Mouse (Mus musculus) G1E (cell line): ENCODE data around the gene Adarb2. TPM values are rescaled to one million over a fixed set of nuclear protein-coding genes. Genes with fewer than 3 reads are reported as not detected.
"Not testable (repeated sequence)": the region's sequence is repeated elsewhere in the genome, so short reads cannot be mapped to it uniquely, and the experiment has no call there.

Experiments used
- ATAC-seq: 2 replicates; pipeline ENCODE4 v1.8.0; 2016; ENCODE audit warnings: mild to moderate bottlenecking; ENCODE audit not compliant: insufficient number of reproducible peaks, poor library complexity, low FRiP score, severe bottlenecking; ENCODE audit errors: extremely low read depth
- DNase-seq: peaks from one replicate; pipeline ENCODE4 v3.0.0; 2012; ENCODE audit warnings: low spot score
- H3K27me3 ChIP-seq: 2 replicates; pipeline ENCODE4 v1.6.1; 2012; ENCODE audit warnings: mild to moderate bottlenecking, low read length, inconsistent platforms; ENCODE audit not compliant: insufficient read depth
- H3K36me3 ChIP-seq: replicated peaks from 2 replicates; pipeline ENCODE3; 2012; ENCODE audit warnings: mild to moderate bottlenecking, inconsistent platforms
- H3K4me1 ChIP-seq: 2 replicates; pipeline ENCODE4 v1.6.1; 2012; ENCODE audit warnings: low read depth, low read length, inconsistent platforms, mixed read lengths; ENCODE audit not compliant: insufficient read depth
- H3K4me3 ChIP-seq: 2 replicates; pipeline ENCODE4 v1.5.1; 2012; ENCODE audit warnings: low read depth, mild to moderate bottlenecking, inconsistent platforms, low read length, moderate library complexity, mixed read lengths
- H3K9me3 ChIP-seq: replicated peaks from 2 replicates; pipeline ENCODE4 v1.6.1; 2012; ENCODE audit warnings: inconsistent platforms
- CTCF ChIP-seq: IDR thresholded peaks from 2 replicates; pipeline ENCODE4 v1.5.1; 2012; ENCODE audit warnings: low read depth, low read length, inconsistent platforms, mixed read lengths
- GATA1 ChIP-seq: IDR thresholded peaks from 2 replicates; pipeline ENCODE4 v1.6.1; 2012; ENCODE audit warnings: borderline replicate concordance, low read length, inconsistent platforms, mixed read lengths
- GATA2 ChIP-seq: IDR thresholded peaks from 2 replicates; pipeline ENCODE4 v1.6.1; 2012; ENCODE audit warnings: low read depth, low read length, inconsistent platforms, borderline replicate concordance
- POLR2AphosphoS5 ChIP-seq: IDR thresholded peaks from 2 replicates; pipeline ENCODE4 v1.6.1; 2012; ENCODE audit warnings: low read depth, low read length, inconsistent platforms; ENCODE audit not compliant: insufficient replicate concordance
- TAL1 ChIP-seq: conservative IDR thresholded peaks from 2 replicates; pipeline ENCODE4 v1.6.1; 2012; ENCODE audit warnings: low read depth, low read length, inconsistent platforms, mixed read lengths
- polyA plus RNA-seq: library from polyadenylated mRNA; stranded (reverse); fragments of >175 nt; gene quantifications from 2 replicates; pipeline ENCODE4 v1.2.3, GENCODE M21; 2012
- total RNA-seq, 2 experiments: library from RNA; stranded (forward) in 1 of 2; stranded (reverse) in 1 of 2; fragments of 200-1000 nt in 1 of 2; fragments of >200 nt in 1 of 2; fragmentation: Nextera tagmentation in 1 of 2; gene quantifications; 2 replicates each; pipeline ENCODE4 v1.2.3; 2014 to 2017

The Adarb2 gene
- total and polyA plus RNA-seq, 3 experiments: 0.33 TPM; not detected in 2

DNA sequence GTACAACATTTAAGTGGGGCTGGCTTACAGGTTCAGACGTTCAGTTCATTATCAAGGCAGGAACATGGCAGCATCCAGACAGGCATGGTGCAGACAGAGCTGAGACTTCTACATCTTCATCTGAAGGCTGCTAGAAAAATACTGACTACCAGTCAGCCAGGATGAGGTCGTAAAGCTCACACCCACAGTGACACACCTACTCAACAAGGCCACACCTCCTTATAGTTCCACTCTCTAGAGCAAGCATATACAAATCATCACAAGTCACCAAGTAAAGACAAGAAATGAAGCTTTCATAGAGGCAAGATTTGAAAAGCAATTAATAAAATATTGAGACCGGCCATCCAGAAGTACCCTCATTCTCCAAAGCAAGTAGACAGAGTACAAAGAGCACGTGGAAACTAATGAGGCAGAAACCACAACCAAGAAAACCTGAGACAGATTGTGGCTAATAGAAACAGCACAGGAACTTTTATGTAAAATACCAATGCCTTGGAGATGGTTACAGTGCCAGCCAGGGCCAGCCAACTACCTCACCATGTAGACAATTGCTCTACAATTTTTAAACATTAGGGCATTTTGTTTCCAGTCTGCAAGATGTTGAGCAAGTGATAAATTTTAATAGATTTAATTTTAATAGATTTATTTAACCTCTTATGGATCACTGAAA is 394.4 kb downstream of the Adarb2 start:
- Histone ChIP-seq H3K4me1 (no peaks in the 10 kb centered on the region), H3K9me3 (no peaks in the 10 kb centered on the region), H3K27me3 (no peaks in the 10 kb centered on the region), H3K36me3 (no peaks in the 10 kb centered on the region), H3K4me3 (no peak overlapping the region)
- DNase-seq (no peak), ATAC-seq (no peak)
- no peak for TF ChIP-seq GATA2
- TF ChIP-seq CTCF: no peak
- no peak for TF ChIP-seq POLR2AphosphoS5
- no peak for TF ChIP-seq TAL1
- TF ChIP-seq GATA1: no peak

DNA sequence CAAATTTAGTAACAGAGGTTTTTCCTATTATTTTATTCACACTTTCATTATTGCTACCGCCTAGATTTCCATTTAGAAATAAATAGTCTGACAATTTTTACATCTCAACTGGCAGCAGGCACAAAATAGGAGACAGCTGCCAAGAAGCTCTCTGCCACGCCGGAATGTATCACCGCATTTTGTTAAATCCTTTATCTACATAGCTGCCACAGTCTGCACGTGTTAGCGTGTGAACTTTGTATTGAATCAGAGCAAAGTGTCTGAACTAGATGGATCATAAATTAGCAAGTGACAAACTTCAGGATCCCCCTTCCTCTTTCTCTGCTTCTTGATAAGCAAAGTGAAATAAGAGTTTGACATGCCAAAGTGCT is 395.0 kb downstream of the Adarb2 start:
- Histone ChIP-seq H3K9me3 (no peaks in the 10 kb centered on the region), H3K27me3 (no peaks in the 10 kb centered on the region), H3K4me3 (no peak overlapping the region), H3K36me3 (no peaks in the 10 kb centered on the region), H3K4me1 (no peaks in the 10 kb centered on the region)
- TF ChIP-seq POLR2AphosphoS5 (no peak), TAL1 (no peak), CTCF (no peak), GATA2 (no peak), GATA1 (no peak)
- no peak for ATAC-seq
- no peak for DNase-seq

DNA sequence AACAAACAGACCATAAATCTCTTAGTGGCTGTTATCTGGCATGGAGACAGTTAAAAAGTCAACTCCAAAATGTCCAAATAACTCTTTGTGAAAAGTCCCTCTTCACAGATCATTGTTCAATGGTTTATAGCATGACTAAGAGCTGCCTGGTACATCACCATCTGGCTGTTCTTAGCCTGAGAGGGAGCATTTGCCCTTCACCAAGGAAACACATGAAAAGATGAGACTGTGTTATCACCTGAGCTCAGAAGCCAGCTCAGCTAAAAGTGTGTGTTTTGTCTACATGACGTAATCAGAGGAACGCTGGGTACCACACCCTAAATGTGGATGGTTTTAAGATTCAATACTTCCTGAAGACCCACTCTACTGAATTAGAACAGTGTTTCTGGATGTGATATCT is 403.0 kb downstream of the Adarb2 start:
- no peak overlapping the region for H3K4me3 ChIP-seq
- no peaks in the 10 kb centered on the region for H3K27me3 ChIP-seq
- DNase-seq (no peak), ATAC-seq (no peak)
- no peaks in the 10 kb centered on the region for H3K36me3 ChIP-seq
- no peaks in the 10 kb centered on the region for H3K4me1 ChIP-seq
- no peak for TF ChIP-seq GATA1
- TF ChIP-seq POLR2AphosphoS5: no peak
- no peak for TF ChIP-seq GATA2
- no peak for TF ChIP-seq CTCF
- TF ChIP-seq TAL1: no peak
- no peaks in the 10 kb centered on the region for H3K9me3 ChIP-seq

DNA sequence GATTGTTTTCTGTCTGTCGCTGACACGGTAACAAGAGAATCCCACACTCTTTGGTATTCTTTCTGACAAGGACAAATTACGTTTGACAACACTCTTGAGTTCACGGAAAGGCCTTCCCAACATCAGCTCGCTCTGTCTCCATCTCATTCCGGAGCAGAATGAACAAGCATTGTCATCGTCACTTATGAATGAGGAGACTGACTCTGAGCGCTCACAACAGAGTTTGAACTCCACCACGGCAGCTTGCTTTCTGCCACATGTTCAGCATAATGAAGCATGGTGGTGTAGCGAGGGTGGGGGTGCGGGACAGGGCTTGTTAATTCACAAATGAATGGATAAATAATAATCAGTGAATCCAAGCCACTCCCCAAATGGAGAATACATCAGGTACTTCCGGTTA is 405.4 kb downstream of the Adarb2 start:
- Histone ChIP-seq H3K4me3 (no peak overlapping the region), H3K27me3 (no peaks in the 10 kb centered on the region), H3K36me3 (no peaks in the 10 kb centered on the region), H3K9me3 (no peaks in the 10 kb centered on the region), H3K4me1 (no peaks in the 10 kb centered on the region)
- ATAC-seq (no peak), DNase-seq (no peak)
- TF ChIP-seq POLR2AphosphoS5 (no peak), GATA2 (no peak), TAL1 (no peak), GATA1 (no peak), CTCF (no peak)

DNA sequence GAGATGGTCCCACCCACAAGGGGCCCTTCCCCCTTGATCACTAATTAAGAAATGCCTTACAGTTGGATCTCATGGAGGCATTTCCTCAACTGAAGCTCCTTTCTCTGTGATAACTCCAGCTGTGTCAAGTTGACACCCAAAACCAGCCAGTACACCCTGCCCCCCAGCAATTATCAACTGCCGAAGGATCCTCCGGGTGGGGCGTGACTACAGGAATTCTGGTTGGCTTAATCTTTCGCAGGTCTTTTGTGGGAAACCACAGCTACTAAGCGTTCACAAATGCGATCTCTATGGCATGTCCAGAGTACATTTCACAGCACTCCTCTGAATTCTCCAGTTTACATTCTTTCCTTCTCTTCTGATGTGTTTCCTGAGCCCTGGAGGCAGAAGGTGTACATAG is 406.3 kb downstream of the Adarb2 start:
- DNase-seq, H3K36me3 ChIP-seq: not testable (repeated sequence)

DNA sequence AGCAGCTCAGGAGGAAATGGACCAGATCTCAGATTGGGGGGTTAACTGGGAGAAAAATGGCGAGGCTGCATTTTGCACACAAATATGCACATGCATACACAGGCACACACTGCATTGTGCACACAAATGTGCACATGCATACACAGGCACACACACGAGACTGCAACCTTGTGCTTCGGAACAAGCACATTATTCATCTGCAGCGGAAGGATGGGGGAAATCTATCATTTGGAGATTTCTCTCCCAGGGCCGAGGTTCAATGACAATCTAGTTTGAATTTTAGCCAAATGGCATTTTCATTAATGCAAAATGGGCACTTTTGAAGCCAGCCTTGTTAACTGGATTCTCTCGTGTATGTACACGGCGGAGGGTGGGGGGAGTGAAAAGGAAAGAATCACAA is 408.3 kb downstream of the Adarb2 start:
- Histone ChIP-seq H3K9me3 (no peaks in the 10 kb centered on the region), H3K4me3 (no peak overlapping the region), H3K4me1 (no peaks in the 10 kb centered on the region), H3K27me3 (no peaks in the 10 kb centered on the region), H3K36me3 (no peaks in the 10 kb centered on the region)
- ATAC-seq (no peak), DNase-seq (no peak)
- no peak for TF ChIP-seq GATA1
- no peak for TF ChIP-seq GATA2
- TF ChIP-seq CTCF: no peak
- no peak for TF ChIP-seq POLR2AphosphoS5
- TF ChIP-seq TAL1: no peak

More for the DNA sequence above, 406.3 kb downstream of the Adarb2 start:
- not testable (repeated sequence) for H3K27me3 ChIP-seq, ATAC-seq, H3K4me1 ChIP-seq, H3K4me3 ChIP-seq, H3K9me3 ChIP-seq
